Mouse (Mus musculus) limb, embryonic 10.5 days (tissue): Measurements from ENCODE around the gene Gab2. TPM values are rescaled to one million over a fixed set of nuclear protein-coding genes. Genes with fewer than 3 reads are reported as not detected.

Experiments used
- DNase-seq: peaks from one replicate; pipeline ENCODE4 v3.0.0-alpha.2; 2017; ENCODE audit warnings: low spot score
- H3K27ac ChIP-seq: fragments of 300-500 bp; sonication (generic); 2 replicates; pipeline ENCODE4 v1.5.1; 2016; ENCODE audit warnings: mild to moderate bottlenecking
- H3K27me3 ChIP-seq: fragments of 300-500 bp; sonication (generic); 2 replicates; pipeline ENCODE4 v1.6.1; 2016; ENCODE audit warnings: low read depth, mild to moderate bottlenecking; ENCODE audit not compliant: poor library complexity, severe bottlenecking
- H3K36me3 ChIP-seq: fragments of 300-500 bp; sonication (generic); 2 replicates; pipeline ENCODE4 v1.6.1; 2016; ENCODE audit warnings: mild to moderate bottlenecking, moderate library complexity
- H3K4me1 ChIP-seq: fragments of 300-500 bp; sonication (generic); 2 replicates; pipeline ENCODE4 v1.6.1; 2016
- H3K4me3 ChIP-seq: fragments of 300-500 bp; sonication (generic); 2 replicates; pipeline ENCODE4 v1.5.1; 2016; ENCODE audit warnings: mild to moderate bottlenecking, moderate library complexity
- H3K9me3 ChIP-seq: fragments of 300-500 bp; sonication (generic); replicated peaks from 2 replicates; pipeline ENCODE4 v1.6.1; 2016; ENCODE audit warnings: mild to moderate bottlenecking
- WGBS: fragments of 180-500 bp; shearing (Covaris S2); methylation state at CpG from one replicate; pipeline ENCODE4 v1.1.7; 2016; 5-methylcytosine and 5-hydroxymethylcytosine counted together
- polyA plus RNA-seq: library from polyadenylated mRNA; unstranded; fragments of >200 nt; fragmentation: Nextera tagmentation; extraction: Ambion mirVana; gene quantifications from 2 replicates; pipeline ENCODE4 v1.2.1, GENCODE M21; 2016

The Gab2 gene
- polyA plus RNA-seq, 1 experiment from 2014 or later: 4.4 TPM

- WGBS: 96% methylated on average over 15 of the region's 15 CpGs
- Histone ChIP-seq H3K27me3 (no peaks in the 10 kb centered on the region), H3K36me3 (no peaks in the 10 kb centered on the region), H3K4me3 (no peak overlapping the region), H3K4me1 (no peaks in the 10 kb centered on the region), H3K27ac (no peak overlapping the region), H3K9me3 (no peaks in the 10 kb centered on the region)
- no peak for DNase-seq
Measured at GRCm38 (mm10) chr7:97347464-97347863, 266.1 kb downstream of the Gab2 start.

GRCm38 (mm10) chr7:97348318-97348717 lies 266.9 kb downstream of the Gab2 start:
- no peak overlapping the region for H3K4me3 ChIP-seq
- H3K27me3 ChIP-seq: no peaks in the 10 kb centered on the region
- no peaks in the 10 kb centered on the region for H3K4me1 ChIP-seq
- DNase-seq: no peak
- H3K36me3 ChIP-seq: no peaks in the 10 kb centered on the region
- no peak overlapping the region for H3K27ac ChIP-seq
- WGBS: 87% methylated on average over 3 of the region's 3 CpGs
- H3K9me3 ChIP-seq: no peaks in the 10 kb centered on the region

GRCm38 (mm10) chr7:97348836-97349235 lies 267.4 kb downstream of the Gab2 start:
- H3K27me3 ChIP-seq: no peaks in the 10 kb centered on the region
- H3K4me1 ChIP-seq: no peaks in the 10 kb centered on the region
- no peak overlapping the region for H3K4me3 ChIP-seq
- H3K36me3 ChIP-seq: no peaks in the 10 kb centered on the region
- DNase-seq: no peak
- H3K9me3 ChIP-seq: no peaks in the 10 kb centered on the region
- H3K27ac ChIP-seq: no peak overlapping the region
- 83% methylated on average over 5 of the region's 5 CpGs for WGBS

- no peaks in the 10 kb centered on the region for H3K4me1 ChIP-seq
- 88% methylated on average over 6 of the region's 6 CpGs for WGBS
- no peak for DNase-seq
Measured at GRCm38 (mm10) chr7:97349438-97349837, 268.1 kb downstream of the Gab2 start.

GRCm38 (mm10) chr7:97350891-97351290 lies 269.5 kb downstream of the Gab2 start:
- WGBS: 87% methylated on average over 5 of the region's 5 CpGs

More at GRCm38 (mm10) chr7:97349438-97349837, 268.1 kb downstream of the Gab2 start:
- no peak overlapping the region for H3K27ac ChIP-seq
- H3K27me3 ChIP-seq: no peaks in the 10 kb centered on the region
- no peak overlapping the region for H3K4me3 ChIP-seq
- H3K36me3 ChIP-seq: no peaks in the 10 kb centered on the region
- H3K9me3 ChIP-seq: no peaks in the 10 kb centered on the region

GRCm38 (mm10) chr7:97351792-97352513 lies 270.6 kb downstream of the Gab2 start:
- Histone ChIP-seq H3K36me3 (no peaks in the 10 kb centered on the region), H3K27me3 (no peaks in the 10 kb centered on the region), H3K27ac (no peak overlapping the region), H3K4me3 (no peak overlapping the region), H3K4me1 (0 out of 2 replicates have a peak, but pooled peaks cover 4% of the 10 kb centered on the region), H3K9me3 (no peaks in the 10 kb centered on the region)
- WGBS: 91% methylated on average over 11 of the region's 11 CpGs
- DNase-seq: no peak

More at GRCm38 (mm10) chr7:97350891-97351290, 269.5 kb downstream of the Gab2 start:
- Histone ChIP-seq H3K4me3 (no peak overlapping the region), H3K9me3 (no peaks in the 10 kb centered on the region), H3K27me3 (no peaks in the 10 kb centered on the region), H3K36me3 (no peaks in the 10 kb centered on the region), H3K27ac (no peak overlapping the region), H3K4me1 (0 out of 2 replicates have a peak, but pooled peaks cover 4% of the 10 kb centered on the region)
- DNase-seq: no peak

- Histone ChIP-seq H3K36me3 (no peaks in the 10 kb centered on the region), H3K27me3 (no peaks in the 10 kb centered on the region), H3K4me3 (no peak overlapping the region), H3K27ac (no peak overlapping the region), H3K9me3 (no peaks in the 10 kb centered on the region), H3K4me1 (0 out of 2 replicates have a peak, but pooled peaks cover 4% of the 10 kb centered on the region)
- no peak for DNase-seq
- 88% methylated on average over 6 of the region's 6 CpGs for whole genome bisulfite sequencing
Measured at GRCm38 (mm10) chr7:97353356-97353755, 272.0 kb downstream of the Gab2 start.

GRCm38 (mm10) chr7:97355068-97355841 lies 273.9 kb downstream of the Gab2 start:
- no peak for DNase-seq
- H3K4me1 ChIP-seq: 0 out of 2 replicates have a peak, but pooled peaks cover 4% of the 10 kb centered on the region
- no peaks in the 10 kb centered on the region for H3K9me3 ChIP-seq
- no peak overlapping the region for H3K4me3 ChIP-seq
- H3K27me3 ChIP-seq: no peaks in the 10 kb centered on the region
- 50% methylated on average over 13 of the region's 13 CpGs for WGBS
- H3K27ac ChIP-seq: no peak overlapping the region
- H3K36me3 ChIP-seq: no peaks in the 10 kb centered on the region

GRCm38 (mm10) chr7:97356253-97356652 lies 274.9 kb downstream of the Gab2 start:
- Histone ChIP-seq H3K27ac (no peak overlapping the region), H3K36me3 (no peaks in the 10 kb centered on the region), H3K9me3 (no peaks in the 10 kb centered on the region), H3K27me3 (no peaks in the 10 kb centered on the region), H3K4me3 (no peak overlapping the region), H3K4me1 (0 out of 2 replicates have a peak, but pooled peaks cover 4% of the 10 kb centered on the region)
- DNase-seq: no peak
- WGBS: 85% methylated on average over 5 of the region's 5 CpGs

- no peaks in the 10 kb centered on the region for H3K9me3 ChIP-seq
- no peak overlapping the region for H3K27ac ChIP-seq
- no peaks in the 10 kb centered on the region for H3K36me3 ChIP-seq
- H3K4me3 ChIP-seq: no peak overlapping the region
- 82% methylated on average over 5 of the region's 5 CpGs for WGBS
- DNase-seq: no peak
- 0 out of 2 replicates have a peak, but pooled peaks cover 4% of the 10 kb centered on the region for H3K4me1 ChIP-seq
- no peaks in the 10 kb centered on the region for H3K27me3 ChIP-seq
Measured at GRCm38 (mm10) chr7:97356875-97357276, 275.5 kb downstream of the Gab2 start.

- H3K9me3 ChIP-seq: no peaks in the 10 kb centered on the region
- no peaks in the 10 kb centered on the region for H3K27me3 ChIP-seq
- WGBS: 83% methylated on average over 3 of the region's 3 CpGs
- H3K36me3 ChIP-seq: no peaks in the 10 kb centered on the region
- DNase-seq: no peak
- H3K27ac ChIP-seq: no peak overlapping the region
- H3K4me3 ChIP-seq: no peak overlapping the region
- 0 out of 2 replicates have a peak, but pooled peaks cover 4% of the 10 kb centered on the region for H3K4me1 ChIP-seq
Measured at GRCm38 (mm10) chr7:97357840-97358239, 276.5 kb downstream of the Gab2 start.

GRCm38 (mm10) chr7:97358347-97358746 lies 277.0 kb downstream of the Gab2 start:
- Histone ChIP-seq H3K27ac (no peak overlapping the region), H3K4me1 (0 out of 2 replicates have a peak, but pooled peaks cover 4% of the 10 kb centered on the region), H3K36me3 (no peaks in the 10 kb centered on the region), H3K4me3 (no peak overlapping the region), H3K9me3 (no peaks in the 10 kb centered on the region), H3K27me3 (no peaks in the 10 kb centered on the region)
- no peak for DNase-seq
- WGBS: 96% methylated on average over 4 of the region's 4 CpGs
